Mouse (Mus musculus) cortical plate, adult 2 months (tissue): Measurements from ENCODE around the gene C4bp.

ENCODE experiments used
- CTCF ChIP-seq: fragments of 200-500 bp; IDR thresholded peaks from 2 replicates; pipeline ENCODE4 v1.5.1; 2011; ENCODE audit warnings: mild to moderate bottlenecking, control low read depth, low read length; ENCODE audit not compliant: insufficient read depth; ENCODE audit errors: extremely low read depth
- POLR2A ChIP-seq: fragments of 200-500 bp; IDR thresholded peaks from 2 replicates; pipeline ENCODE4 v1.6.1; 2011; ENCODE audit warnings: mild to moderate bottlenecking, low read length, control low read depth; ENCODE audit not compliant: insufficient read depth; ENCODE audit errors: extremely low read depth

GRCm38 (mm10) chr1:130678551-130678950 lies 17.1 kb upstream of the C4bp start:
- TF ChIP-seq CTCF (no peak), POLR2A (no peak)
